Mouse (Mus musculus) lung, postnatal 4 days (tissue): ENCODE results near the gene Tmcc3.

ENCODE experiments used
- DNase-seq, 2 experiments: peaks; one replicate each; pipeline ENCODE4 v3.0.0; 2021

The Tmcc3 gene

GRCm38 (mm10) chr10:94332358-94333137 lies 20.8 kb downstream of the Tmcc3 start:
- no peak for DNase-seq

- DNase-seq: no peak
Measured at GRCm38 (mm10) chr10:94333328-94333727, 21.6 kb downstream of the Tmcc3 start.

GRCm38 (mm10) chr10:94335047-94335446 lies 23.3 kb downstream of the Tmcc3 start:
- no peak for DNase-seq

- no peak for DNase-seq
Measured at GRCm38 (mm10) chr10:94336071-94336470, 24.3 kb downstream of the Tmcc3 start.

GRCm38 (mm10) chr10:94341501-94341900 lies 29.8 kb downstream of the Tmcc3 start:
- no peak for DNase-seq

GRCm38 (mm10) chr10:94342256-94342655 lies 30.5 kb downstream of the Tmcc3 start:
- no peak for DNase-seq

- DNase-seq: no peak
Measured at GRCm38 (mm10) chr10:94343581-94343980, 31.8 kb downstream of the Tmcc3 start.

GRCm38 (mm10) chr10:94344631-94345417 lies 33.1 kb downstream of the Tmcc3 start:
- DNase-seq: no peak

GRCm38 (mm10) chr10:94345509-94346252 lies 33.9 kb downstream of the Tmcc3 start:
- DNase-seq: no peak

- no peak for DNase-seq
Measured at GRCm38 (mm10) chr10:94346596-94346995, 34.8 kb downstream of the Tmcc3 start.

- no peak for DNase-seq
Measured at GRCm38 (mm10) chr10:94347296-94347695, 35.5 kb downstream of the Tmcc3 start.

- no peak for DNase-seq
Measured at GRCm38 (mm10) chr10:94347959-94348358, 36.2 kb downstream of the Tmcc3 start.

- no peak for DNase-seq
Measured at GRCm38 (mm10) chr10:94350207-94350606, 38.5 kb downstream of the Tmcc3 start.

- DNase-seq: peak; percentile 28 to 73
Measured at GRCm38 (mm10) chr10:94350896-94351661, 39.3 kb downstream of the Tmcc3 start.

- DNase-seq: no peak
Measured at GRCm38 (mm10) chr10:94352172-94352876, 40.6 kb downstream of the Tmcc3 start.

GRCm38 (mm10) chr10:94352877-94353853 lies 41.4 kb downstream of the Tmcc3 start:
- DNase-seq: no peak

- no peak for DNase-seq
Measured at GRCm38 (mm10) chr10:94354005-94354404, 42.3 kb downstream of the Tmcc3 start.

- no peak for DNase-seq
Measured at GRCm38 (mm10) chr10:94354427-94354826, 42.7 kb downstream of the Tmcc3 start.

- DNase-seq: peak in 1 of 2 experiments; percentile 20
Measured at GRCm38 (mm10) chr10:94356504-94357169, 44.9 kb downstream of the Tmcc3 start.

GRCm38 (mm10) chr10:94360664-94361063 lies 48.9 kb downstream of the Tmcc3 start:
- no peak for DNase-seq
